Mouse (Mus musculus): ENCODE data around the gene Fbxo4.

Gene Fbxo4

GRCm38 (mm10) chr15:3982732-3983131 is 3.4 kb upstream of the Fbxo4 start:
- in situ Hi-C loops (cut with MboI, MseI), result no loop called here

- in situ Hi-C loops (cut with MboI, MseI), result loop anchor here in 1 of 2 experiments (5.0 kb wide), 1 partner anchor 57 kb away; no protein-coding TSS in a partner anchor
These were observed 498 bp upstream of the Fbxo4 start for GRCm38 (mm10) chr15:3979871-3980270.

- in situ Hi-C loops (cut with MboI, MseI), result loop anchor here in 1 of 2 experiments (5.0 kb wide), 1 partner anchor 59 kb away; no protein-coding TSS in a partner anchor
These were observed 1.1 kb downstream of the Fbxo4 start for GRCm38 (mm10) chr15:3978279-3978678.

- in situ Hi-C loops (cut with MboI, MseI), result no loop called here
These were observed 6.1 kb downstream of the Fbxo4 start for GRCm38 (mm10) chr15:3973300-3973699.

- in situ Hi-C loops (cut with MboI, MseI), result no loop called here
These were observed 9.2 kb downstream of the Fbxo4 start for GRCm38 (mm10) chr15:3970193-3970592.

GRCm38 (mm10) chr15:3969743-3970142 is 9.6 kb downstream of the Fbxo4 start:
- in situ Hi-C loops (cut with MboI, MseI), result no loop called here

GRCm38 (mm10) chr15:3962251-3962650 is 17.1 kb downstream of the Fbxo4 start:
- in situ Hi-C loops (cut with MboI, MseI), result no loop called here

GRCm38 (mm10) chr15:3960094-3960493 is 19.3 kb downstream of the Fbxo4 start:
- in situ Hi-C loops (cut with MboI, MseI), result no loop called here

GRCm38 (mm10) chr15:3957982-3958381 is 21.4 kb downstream of the Fbxo4 start:
- in situ Hi-C loops (cut with MboI, MseI), result no loop called here

- in situ Hi-C loops (cut with MboI, MseI), result no loop called here
These were observed 24.4 kb downstream of the Fbxo4 start for GRCm38 (mm10) chr15:3954971-3955370.

GRCm38 (mm10) chr15:3938132-3938531 is 41.2 kb downstream of the Fbxo4 start:
- in situ Hi-C loops (cut with MboI, MseI), result no loop called here

GRCm38 (mm10) chr15:3936056-3936455 is 43.3 kb downstream of the Fbxo4 start:
- in situ Hi-C loops (cut with MboI, MseI), result no loop called here

GRCm38 (mm10) chr15:3933466-3933865 is 45.9 kb downstream of the Fbxo4 start:
- in situ Hi-C loops (cut with MboI, MseI), result no loop called here

- in situ Hi-C loops (cut with MboI, MseI), result no loop called here
These were observed 47.4 kb downstream of the Fbxo4 start for GRCm38 (mm10) chr15:3931931-3932330.
